Mouse (Mus musculus) lung, postnatal 14 days (tissue): ENCODE data around the gene Rbsn.

Experiments
- DNase-seq: peaks from one replicate; pipeline ENCODE4 v3.0.0; 2021

Gene Rbsn

DNA sequence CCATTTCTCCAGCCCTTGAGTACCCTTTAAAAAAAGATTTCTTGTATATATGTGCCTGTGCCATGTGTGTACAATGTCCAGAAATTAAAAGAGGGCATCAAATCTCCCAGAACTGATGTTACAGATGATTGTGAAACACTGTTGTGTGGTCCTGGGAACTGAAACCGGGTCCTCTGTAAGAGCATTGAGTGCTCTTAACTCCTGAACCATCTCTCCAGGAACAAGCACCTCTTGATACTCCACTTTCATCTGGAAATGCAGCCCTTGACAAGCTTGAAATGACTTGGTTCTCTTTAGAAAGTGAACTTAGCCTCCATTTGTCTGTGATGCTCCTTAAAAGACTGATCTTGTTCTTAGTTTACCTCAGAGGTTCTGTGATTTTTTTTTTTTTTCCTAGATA is 52.0 kb downstream of the Rbsn start:
- no peak for DNase-seq

DNA sequence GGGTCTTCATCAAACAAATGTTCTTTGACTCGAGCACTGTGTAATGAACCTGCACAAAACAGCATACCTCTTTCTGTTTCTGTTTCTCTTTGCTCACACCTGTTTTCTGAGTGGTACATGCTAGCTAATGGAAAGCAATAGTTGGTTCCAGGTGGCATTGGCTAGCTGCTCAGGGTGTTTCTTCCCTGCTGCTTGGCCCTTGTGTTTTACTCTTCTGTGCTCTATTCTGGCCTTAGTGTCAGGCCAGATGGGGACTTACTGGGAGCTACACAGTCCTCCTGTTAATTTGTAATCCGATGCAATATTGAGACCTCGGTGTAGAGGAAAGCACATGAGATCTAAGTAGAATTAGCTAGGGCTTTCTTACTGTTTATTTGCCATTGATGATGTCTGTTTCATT is 55.9 kb downstream of the Rbsn start:
- DNase-seq = no peak

DNA sequence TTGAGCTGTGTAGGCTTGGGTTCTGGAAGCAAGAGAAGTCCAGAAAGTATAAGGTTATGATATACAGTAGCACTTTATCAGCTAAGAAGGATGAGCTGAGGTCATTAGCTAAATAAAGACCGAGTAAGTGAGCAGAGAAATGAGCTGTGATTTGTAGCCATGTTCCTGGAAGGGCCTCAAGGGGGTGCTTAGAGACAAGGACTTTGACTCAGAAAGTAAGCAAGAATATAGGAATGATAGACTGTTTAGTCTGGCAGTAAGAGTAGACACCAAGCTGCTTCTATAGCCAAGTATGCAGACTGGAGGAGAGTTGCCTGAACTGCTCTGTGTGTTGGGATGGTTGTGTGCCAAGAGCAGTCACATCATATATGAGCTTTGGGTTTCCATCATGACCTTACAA is 61.0 kb downstream of the Rbsn start:
- no peak for DNase-seq

DNA sequence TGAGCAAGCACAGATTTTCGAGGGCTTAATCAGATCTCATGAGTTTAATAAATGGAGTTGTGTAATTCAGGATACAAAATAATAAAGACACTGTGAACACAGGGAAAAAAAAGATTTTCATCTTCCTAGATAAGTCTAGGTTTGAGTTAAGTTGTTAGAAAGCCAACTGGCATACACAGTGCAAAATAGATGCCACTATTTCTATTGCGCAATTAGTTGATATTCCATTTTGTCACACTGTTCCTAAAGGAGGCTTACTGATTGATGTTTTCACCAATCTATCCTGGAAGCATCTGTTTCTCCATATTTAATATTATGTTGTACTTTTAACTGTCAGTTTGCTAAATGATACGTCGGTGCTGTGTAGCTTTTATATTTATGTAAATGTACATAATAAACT is 68.8 kb downstream of the Rbsn start:
- DNase-seq = no peak
